40 mouse cellular contexts compared by ENCODE assay signal in the genomic region with DNA sequence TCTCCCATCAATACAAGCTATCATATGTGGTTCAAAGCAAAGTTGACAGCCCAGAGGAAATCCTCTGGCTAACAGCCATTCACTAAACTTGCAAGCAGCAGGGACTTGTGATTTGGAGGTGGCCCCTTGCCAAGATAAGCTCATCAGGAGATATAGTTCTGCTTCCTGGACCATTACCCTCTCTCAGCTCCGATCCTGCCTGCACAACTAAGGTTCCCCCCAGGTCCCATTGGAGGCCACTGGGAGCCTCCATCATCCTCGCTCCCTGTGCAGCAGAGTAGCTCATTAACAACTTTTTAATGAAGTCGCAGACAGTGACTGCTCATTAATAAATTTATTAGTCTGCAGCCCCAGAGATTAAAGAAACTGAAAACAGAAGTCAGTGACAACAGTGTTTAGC. TPM values are rescaled to one million over a fixed set of nuclear protein-coding genes. Genes with fewer than 3 reads are reported as not detected.
DNase-seq lines count a peak whose midpoint lies in the region; ATAC-seq and TF ChIP-seq lines count a peak whose summit lies in the region.
"Had no signal": no experiment of that assay in that cellular context is flagged by ENCODE, and none has a peak within 500 bp of the region (broad histone marks: within the 10 kb centered on the region; RNA-seq: fewer than 3 reads in every experiment).

No protein-coding gene starts in this region.

- H3K9ac ChIP-seq in hindbrain, embryonic 14.5 days = no peak overlapping the region
- no peak overlapping the region for H3K9ac ChIP-seq in hindbrain, embryonic 12.5 days
- H3K9ac ChIP-seq in midbrain, embryonic 14.5 days (replicated peaks; ENCODE audit: low read length) = no peak overlapping the region
- no peak overlapping the region for H3K9ac ChIP-seq in midbrain, embryonic 15.5 days
- H3K9ac ChIP-seq: embryonic facial prominence, embryonic 12.5 days; forebrain, embryonic 15.5 days; heart, embryonic 13.5 days; kidney, embryonic 15.5 days; liver, embryonic 13.5 days had no signal

- H3K9me3 ChIP-seq in hindbrain, embryonic 14.5 days (ENCODE audit: control insufficient read depth, low read length) = no peaks in the 10 kb centered on the region
- no peaks in the 10 kb centered on the region for H3K9me3 ChIP-seq in hindbrain, embryonic 12.5 days (replicated peaks)
- H3K9me3 ChIP-seq in midbrain, embryonic 14.5 days (ENCODE audit: control insufficient read depth, low read length) = no peaks in the 10 kb centered on the region
- no peaks in the 10 kb centered on the region for H3K9me3 ChIP-seq in midbrain, embryonic 15.5 days
- H3K9me3 ChIP-seq: embryonic facial prominence, embryonic 12.5 days; forebrain, embryonic 10.5 days; forebrain, embryonic 15.5 days; heart, embryonic 13.5 days; hindbrain, embryonic 10.5 days; kidney, embryonic 15.5 days; liver, embryonic 13.5 days had no signal

- no peaks in the 10 kb centered on the region for H3K4me1 ChIP-seq in hindbrain, embryonic 14.5 days (replicated peaks; ENCODE audit: control insufficient read depth, insufficient read depth, low read length)
- no peaks in the 10 kb centered on the region for H3K4me1 ChIP-seq in hindbrain, embryonic 12.5 days
- no peaks in the 10 kb centered on the region for H3K4me1 ChIP-seq in midbrain, embryonic 14.5 days (ENCODE audit: control insufficient read depth, insufficient read depth, low read length)
- no peaks in the 10 kb centered on the region for H3K4me1 ChIP-seq in midbrain, embryonic 15.5 days
- H3K4me1 ChIP-seq: embryonic facial prominence, embryonic 12.5 days; forebrain, embryonic 10.5 days; forebrain, embryonic 15.5 days; heart, embryonic 13.5 days; hindbrain, embryonic 10.5 days; kidney, embryonic 15.5 days; liver, embryonic 13.5 days had no signal

- peak; percentile 27; the same call in 1 of the 2 replicates for ATAC-seq in hindbrain, embryonic 14.5 days (ENCODE audit: low FRiP score)
- ATAC-seq in hindbrain, embryonic 12.5 days (ENCODE audit: low FRiP score) = no peak
- ATAC-seq in midbrain, embryonic 14.5 days (ENCODE audit: low FRiP score, low TSS enrichment) = no peak
- ATAC-seq in midbrain, embryonic 15.5 days (replicated peaks) = no peak
- ATAC-seq in megakaryocyte progenitor cell, adult 5-6 weeks (replicated peaks; ENCODE audit: poor library complexity) = peak; percentile 34
- ATAC-seq: forebrain, embryonic 15.5 days; intestine, postnatal 0 days had no signal

- H3K36me3 ChIP-seq in hindbrain, embryonic 14.5 days (replicated peaks; ENCODE audit: control insufficient read depth, insufficient read depth) = no peaks in the 10 kb centered on the region
- no peaks in the 10 kb centered on the region for H3K36me3 ChIP-seq in hindbrain, embryonic 12.5 days
- no peaks in the 10 kb centered on the region for H3K36me3 ChIP-seq in midbrain, embryonic 14.5 days (ENCODE audit: control insufficient read depth, insufficient read depth, low read length)
- H3K36me3 ChIP-seq in midbrain, embryonic 15.5 days (replicated peaks) = no peaks in the 10 kb centered on the region
- H3K36me3 ChIP-seq: embryonic facial prominence, embryonic 12.5 days; forebrain, embryonic 10.5 days; forebrain, embryonic 15.5 days; heart, embryonic 13.5 days; hindbrain, embryonic 10.5 days; kidney, embryonic 15.5 days; liver, embryonic 13.5 days had no signal

- no peak for TF ChIP-seq CTCF in brain, embryonic 14.5 days (IDR thresholded peaks at IDR 0.05; ENCODE audit: borderline replicate concordance, extremely low read depth, insufficient read depth, insufficient read length)

- WGBS in hindbrain, embryonic 14.5 days = 50% methylated on average over 3 of the region's 3 CpGs
- 59% methylated on average over 3 of the region's 3 CpGs for WGBS in hindbrain, embryonic 12.5 days
- WGBS in midbrain, embryonic 14.5 days = 33% methylated on average over 3 of the region's 3 CpGs
- WGBS in midbrain, embryonic 15.5 days = 42% methylated on average over 3 of the region's 3 CpGs

- TF ChIP-seq POLR2A in brain, embryonic 14.5 days (IDR thresholded peaks at IDR 0.05; ENCODE audit: borderline replicate concordance, extremely low read depth, insufficient read depth, insufficient read length, poor library complexity, severe bottlenecking) = no peak

- H3K27ac ChIP-seq in hindbrain, embryonic 14.5 days = no peak overlapping the region
- no peak overlapping the region for H3K27ac ChIP-seq in hindbrain, embryonic 12.5 days
- no peak overlapping the region for H3K27ac ChIP-seq in midbrain, embryonic 14.5 days (replicated peaks; ENCODE audit: low read depth, low read length)
- H3K27ac ChIP-seq in midbrain, embryonic 15.5 days = no peak overlapping the region
- H3K27ac ChIP-seq: embryonic facial prominence, embryonic 12.5 days; forebrain, embryonic 10.5 days; forebrain, embryonic 15.5 days; heart, embryonic 13.5 days; hindbrain, embryonic 10.5 days; kidney, embryonic 15.5 days; liver, embryonic 13.5 days had no signal

- no peaks in the 10 kb centered on the region for H3K27me3 ChIP-seq in hindbrain, embryonic 14.5 days (ENCODE audit: control insufficient read depth, insufficient read depth, low read length)
- H3K27me3 ChIP-seq in hindbrain, embryonic 12.5 days = no peaks in the 10 kb centered on the region
- no peaks in the 10 kb centered on the region for H3K27me3 ChIP-seq in midbrain, embryonic 14.5 days (ENCODE audit: control insufficient read depth, insufficient read depth, low read length)
- H3K27me3 ChIP-seq in midbrain, embryonic 15.5 days (replicated peaks) = no peaks in the 10 kb centered on the region
- H3K27me3 ChIP-seq: embryonic facial prominence, embryonic 12.5 days; forebrain, embryonic 15.5 days; heart, embryonic 13.5 days; kidney, embryonic 15.5 days; liver, embryonic 13.5 days had no signal

- no peak for DNase-seq in hindbrain, embryonic 14.5 days (ENCODE audit: low spot score)
- DNase-seq in midbrain, embryonic 14.5 days = peak; percentile 0
- peak; percentile 5 for DNase-seq in brain, embryonic 14.5 days (ENCODE audit: low read depth)
- no peak for DNase-seq in layer of hippocampus, adult 11-12 months (ENCODE audit: low spot score)
- DNase-seq: adrenal gland, postnatal 25 days; cerebellum, adult 8-10 months; cerebellum, postnatal 25 days; heart, postnatal 10 days; kidney, postnatal 25 days; liver, embryonic 13.5 days; lung, adult 2 months; lung, postnatal 4 days; retina, postnatal 1 day; right cerebral cortex, postnatal 14 days; thymus, postnatal 4 days had no signal

- no peak overlapping the region for H3K4me3 ChIP-seq in hindbrain, embryonic 14.5 days (replicated peaks; ENCODE audit: low read length)
- no peak overlapping the region for H3K4me3 ChIP-seq in hindbrain, embryonic 12.5 days
- H3K4me3 ChIP-seq in midbrain, embryonic 14.5 days (replicated peaks; ENCODE audit: low read depth, low read length) = no peak overlapping the region
- no peak overlapping the region for H3K4me3 ChIP-seq in midbrain, embryonic 15.5 days
- H3K4me3 ChIP-seq: embryonic facial prominence, embryonic 12.5 days; forebrain, embryonic 10.5 days; forebrain, embryonic 15.5 days; heart, embryonic 13.5 days; hindbrain, embryonic 10.5 days; kidney, embryonic 15.5 days; liver, embryonic 13.5 days had no signal

- H3K4me2 ChIP-seq in hindbrain, embryonic 14.5 days (replicated peaks) = no peak overlapping the region
- no peak overlapping the region for H3K4me2 ChIP-seq in hindbrain, embryonic 12.5 days (replicated peaks)
- H3K4me2 ChIP-seq in midbrain, embryonic 14.5 days (ENCODE audit: low read length) = no peak overlapping the region
- H3K4me2 ChIP-seq in midbrain, embryonic 15.5 days = no peak overlapping the region
- H3K4me2 ChIP-seq: embryonic facial prominence, embryonic 12.5 days; forebrain, embryonic 15.5 days; heart, embryonic 13.5 days; kidney, embryonic 15.5 days; liver, embryonic 13.5 days had no signal

RNA-seq across cellular contexts. Expression of gene Olfr713, which starts 16.6 kb away (rescaled TPM):
- not detected in 2 replicates for polyA plus RNA-seq in hindbrain, embryonic 14.5 days (2014; fragmentation: Nextera tagmentation; extraction: Ambion mirVana)
- not detected in 2 replicates for polyA plus RNA-seq in hindbrain, embryonic 12.5 days (2016; fragmentation: Nextera tagmentation; extraction: Ambion mirVana)
- polyA plus RNA-seq in midbrain, embryonic 14.5 days (2014; fragmentation: Nextera tagmentation; extraction: Ambion mirVana) = not detected in 2 replicates
- not detected in 2 replicates for polyA plus RNA-seq in midbrain, embryonic 15.5 days (2015; fragmentation: Nextera tagmentation; extraction: Ambion mirVana)
- polyA plus RNA-seq in brain, embryonic 14.5 days (2012; rRNA removed) = not detected in 2 replicates
- not detected in 2 replicates for total RNA-seq in megakaryocyte progenitor cell, adult 5-6 weeks (2015)
- total RNA-seq in megakaryocyte progenitor cell, adult 5-6 weeks (2017) = not detected in 2 replicates
- total RNA-seq: adrenal gland, adult 18-20 months; adrenal gland, postnatal 25 days; gastrocnemius, adult 8-10 months; gastrocnemius, postnatal 4 days; heart, adult 8-10 months; heart, postnatal 10 days; layer of hippocampus, adult 8-10 months; layer of hippocampus, postnatal 25 days; left cerebral cortex, adult 8-10 months; left cerebral cortex, postnatal 36 days had no signal
- polyA plus RNA-seq: embryonic facial prominence, embryonic 12.5 days; forebrain, embryonic 10.5 days; forebrain, embryonic 15.5 days; frontal cortex, adult 2 months; heart, embryonic 13.5 days; hindbrain, embryonic 10.5 days; intestine, postnatal 0 days; kidney, embryonic 15.5 days; limb, embryonic 14.5 days; liver, embryonic 13.5 days; lung, adult 2 months; neural tube, embryonic 14.5 days; small intestine, adult 2 months; stomach, embryonic 14.5 days; testis, adult 2 months had no signal

RNA-seq across cellular contexts. Expression of gene Olfr714, which starts 23.2 kb away (rescaled TPM):
- not detected in 2 replicates for polyA plus RNA-seq in hindbrain, embryonic 14.5 days (2014; fragmentation: Nextera tagmentation; extraction: Ambion mirVana)
- not detected in 2 replicates for polyA plus RNA-seq in hindbrain, embryonic 12.5 days (2016; fragmentation: Nextera tagmentation; extraction: Ambion mirVana)
- polyA plus RNA-seq in midbrain, embryonic 14.5 days (2014; fragmentation: Nextera tagmentation; extraction: Ambion mirVana) = not detected in 2 replicates
- polyA plus RNA-seq in midbrain, embryonic 15.5 days (2015; fragmentation: Nextera tagmentation; extraction: Ambion mirVana) = not detected in 2 replicates
- polyA plus RNA-seq in brain, embryonic 14.5 days (2012; rRNA removed) = not detected in 2 replicates
- not detected in 2 replicates for total RNA-seq in megakaryocyte progenitor cell, adult 5-6 weeks (2015)
- not detected in 2 replicates for total RNA-seq in megakaryocyte progenitor cell, adult 5-6 weeks (2017)
- total RNA-seq: adrenal gland, adult 18-20 months; adrenal gland, postnatal 25 days; gastrocnemius, adult 8-10 months; gastrocnemius, postnatal 4 days; heart, adult 8-10 months; heart, postnatal 10 days; layer of hippocampus, adult 8-10 months; layer of hippocampus, postnatal 25 days; left cerebral cortex, adult 8-10 months; left cerebral cortex, postnatal 36 days had no signal
- polyA plus RNA-seq: embryonic facial prominence, embryonic 12.5 days; forebrain, embryonic 10.5 days; forebrain, embryonic 15.5 days; frontal cortex, adult 2 months; heart, embryonic 13.5 days; hindbrain, embryonic 10.5 days; intestine, postnatal 0 days; kidney, embryonic 15.5 days; limb, embryonic 14.5 days; liver, embryonic 13.5 days; lung, adult 2 months; neural tube, embryonic 14.5 days; small intestine, adult 2 months; stomach, embryonic 14.5 days; testis, adult 2 months; thymus, postnatal 0 days had no signal

RNA-seq across cellular contexts. Expression of gene Olfr2, which starts 41.7 kb away (rescaled TPM):
- polyA plus RNA-seq in hindbrain, embryonic 14.5 days (2014; fragmentation: Nextera tagmentation; extraction: Ambion mirVana) = not detected in 2 replicates
- not detected in 2 replicates for polyA plus RNA-seq in hindbrain, embryonic 12.5 days (2016; fragmentation: Nextera tagmentation; extraction: Ambion mirVana)
- not detected in 2 replicates for polyA plus RNA-seq in midbrain, embryonic 14.5 days (2014; fragmentation: Nextera tagmentation; extraction: Ambion mirVana)
- polyA plus RNA-seq in midbrain, embryonic 15.5 days (2015; fragmentation: Nextera tagmentation; extraction: Ambion mirVana) = not detected in 2 replicates
- polyA plus RNA-seq in brain, embryonic 14.5 days (2012; rRNA removed) = not detected in 2 replicates
- total RNA-seq in megakaryocyte progenitor cell, adult 5-6 weeks (2015) = not detected in 2 replicates
- total RNA-seq in megakaryocyte progenitor cell, adult 5-6 weeks (2017) = not detected in 2 replicates
- total RNA-seq: adrenal gland, adult 18-20 months; adrenal gland, postnatal 25 days; gastrocnemius, adult 8-10 months; gastrocnemius, postnatal 4 days; heart, adult 8-10 months; heart, postnatal 10 days; layer of hippocampus, adult 8-10 months; layer of hippocampus, postnatal 25 days; left cerebral cortex, postnatal 36 days had no signal
- polyA plus RNA-seq: embryonic facial prominence, embryonic 12.5 days; forebrain, embryonic 10.5 days; forebrain, embryonic 15.5 days; frontal cortex, adult 2 months; heart, embryonic 13.5 days; hindbrain, embryonic 10.5 days; intestine, postnatal 0 days; kidney, embryonic 15.5 days; limb, embryonic 14.5 days; liver, embryonic 13.5 days; lung, adult 2 months; neural tube, embryonic 14.5 days; small intestine, adult 2 months; stomach, embryonic 14.5 days; thymus, postnatal 0 days had no signal

RNA-seq across cellular contexts. Expression of gene Olfr17, which starts 45.4 kb away (rescaled TPM):
- not detected in 2 replicates for polyA plus RNA-seq in hindbrain, embryonic 14.5 days (2014; fragmentation: Nextera tagmentation; extraction: Ambion mirVana)
- polyA plus RNA-seq in hindbrain, embryonic 12.5 days (2016; fragmentation: Nextera tagmentation; extraction: Ambion mirVana) = not detected in 2 replicates
- polyA plus RNA-seq in midbrain, embryonic 14.5 days (2014; fragmentation: Nextera tagmentation; extraction: Ambion mirVana) = not detected in 2 replicates
- not detected in 2 replicates for polyA plus RNA-seq in midbrain, embryonic 15.5 days (2015; fragmentation: Nextera tagmentation; extraction: Ambion mirVana)
- polyA plus RNA-seq in brain, embryonic 14.5 days (2012; rRNA removed) = not detected in 2 replicates
- total RNA-seq in megakaryocyte progenitor cell, adult 5-6 weeks (2015) = not detected in 2 replicates
- not detected in 2 replicates for total RNA-seq in megakaryocyte progenitor cell, adult 5-6 weeks (2017)
- total RNA-seq: adrenal gland, adult 18-20 months; adrenal gland, postnatal 25 days; gastrocnemius, adult 8-10 months; gastrocnemius, postnatal 4 days; heart, adult 8-10 months; heart, postnatal 10 days; layer of hippocampus, adult 8-10 months; layer of hippocampus, postnatal 25 days; left cerebral cortex, adult 8-10 months; left cerebral cortex, postnatal 36 days had no signal
- polyA plus RNA-seq: embryonic facial prominence, embryonic 12.5 days; forebrain, embryonic 10.5 days; forebrain, embryonic 15.5 days; frontal cortex, adult 2 months; heart, embryonic 13.5 days; hindbrain, embryonic 10.5 days; intestine, postnatal 0 days; kidney, embryonic 15.5 days; limb, embryonic 14.5 days; liver, embryonic 13.5 days; lung, adult 2 months; neural tube, embryonic 14.5 days; small intestine, adult 2 months; stomach, embryonic 14.5 days; testis, adult 2 months; thymus, postnatal 0 days had no signal

Comparison
In these comparisons a context has a peak if more than half of its experiments do, and no peak if none do; other contexts are left out.
1. ATAC-seq: peak in hindbrain, embryonic 14.5 days (single experiment) and megakaryocyte progenitor cell, adult 5-6 weeks (single experiment); none in hindbrain, embryonic 12.5 days (single experiment), midbrain, embryonic 14.5 days (single experiment) and midbrain, embryonic 15.5 days (single experiment).
2. DNase-seq: peak in midbrain, embryonic 14.5 days (single experiment) and brain, embryonic 14.5 days (single experiment); none in hindbrain, embryonic 14.5 days (single experiment) and layer of hippocampus, adult 11-12 months (single experiment).